Mouse (Mus musculus) bone marrow macrophage, adult 2 months (primary cell): ENCODE data around the gene Ano9.

ENCODE experiments used
- CTCF ChIP-seq: IDR thresholded peaks from 2 replicates; pipeline ENCODE4 v1.5.1; 2012; ENCODE audit warnings: low read depth, mild to moderate bottlenecking, low read length, moderate library complexity
- POLR2A ChIP-seq: IDR thresholded peaks from 2 replicates; pipeline ENCODE4 v1.6.1; 2012; ENCODE audit warnings: mild to moderate bottlenecking, low read depth, low read length, borderline replicate concordance

DNA sequence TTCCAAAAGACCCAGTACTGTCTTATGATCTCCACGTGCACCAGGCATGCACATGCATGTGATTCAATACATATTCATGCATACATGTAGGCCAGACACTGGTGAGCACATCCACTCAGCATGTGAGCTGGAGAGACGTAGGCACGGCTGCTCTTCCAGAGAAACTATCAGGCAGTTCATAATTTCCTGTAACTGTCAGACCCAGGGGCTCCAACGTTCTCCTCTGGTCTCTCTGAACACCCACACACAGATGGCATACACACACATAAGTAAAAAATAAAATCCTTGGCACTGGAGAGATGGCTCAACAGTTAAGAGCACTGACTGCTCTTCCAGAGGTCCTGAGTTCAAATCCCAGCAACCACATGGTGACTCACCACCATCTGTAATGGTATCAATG, 43.8 kb downstream of the Ano9 start:
- no peak for TF ChIP-seq POLR2A
- no peak for TF ChIP-seq CTCF
